Comparison of ENCODE assay signal across 12 mouse cellular contexts in the genomic region with DNA sequence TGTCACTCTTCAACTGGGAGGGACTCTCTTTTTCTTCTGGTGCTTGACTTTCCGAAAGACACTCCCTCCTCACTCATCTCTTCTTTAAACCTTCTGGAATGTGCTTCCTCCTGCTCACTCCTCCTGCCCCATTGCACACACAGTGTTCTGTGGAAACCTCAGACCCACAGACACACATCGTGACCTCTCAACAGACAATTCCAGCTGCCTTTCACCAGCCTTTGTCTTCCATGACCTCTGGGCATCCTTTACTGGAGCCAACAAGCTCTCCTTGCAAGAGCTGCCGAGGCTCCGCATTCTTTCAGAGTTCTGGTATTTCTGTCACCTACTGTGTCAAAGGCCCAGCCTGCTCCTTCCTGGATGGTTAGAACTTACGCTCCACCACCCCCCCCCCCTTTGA.
DNase-seq lines count a peak whose midpoint lies in the region; ATAC-seq and TF ChIP-seq lines count a peak whose summit lies in the region.
"Had no signal": no experiment of that assay in that cellular context is flagged by ENCODE, and none has a peak within 500 bp of the region (broad histone marks: within the 10 kb centered on the region; RNA-seq: fewer than 3 reads in every experiment).

No protein-coding gene starts in this region.

- TF ChIP-seq CTCF in cerebellum, adult 2 months (IDR thresholded peaks at IDR 0.05; ENCODE audit: borderline replicate concordance, insufficient read depth, low read depth, low read length): no peak

- peak; percentile 28 to 50 for DNase-seq in kidney, postnatal 25 days
- no peak for DNase-seq in kidney, adult 18-20 months
- DNase-seq in R1 (ENCODE audit: low read depth, low spot score): peak; percentile 99
- peak; percentile 41 for DNase-seq in embryonic facial prominence, embryonic 14.5 days (ENCODE audit: low spot score)
- DNase-seq in mesoderm, embryonic 11.5 days (ENCODE audit: low read depth, low spot score): peak; percentile 65
- DNase-seq in right cerebral cortex, postnatal 10 days (ENCODE audit: low spot score in 2 of 2): no peak
- DNase-seq in cerebellum, adult 2 months: no peak
- DNase-seq: cerebellum, adult 11 months; thymus, postnatal 4 days had no signal

- peaks cover 31% of the 10 kb centered on the region for H3K4me1 ChIP-seq in embryonic facial prominence, embryonic 14.5 days (ENCODE audit: control insufficient read depth, insufficient read depth, low read length)
- no peaks in the 10 kb centered on the region for H3K4me1 ChIP-seq in cerebellum, adult 2 months (ENCODE audit: control insufficient read depth, insufficient read depth, low read length)
- H3K4me1 ChIP-seq: forebrain, embryonic 12.5 days; midbrain, embryonic 13.5 days had no signal

- no peak for TF ChIP-seq POLR2A in cerebellum, adult 2 months (IDR thresholded peaks at IDR 0.05; ENCODE audit: borderline replicate concordance, insufficient read depth, low read length)

- 0 out of 2 replicates have a peak, but pooled peaks cover 3% of the 10 kb centered on the region for H3K36me3 ChIP-seq in embryonic facial prominence, embryonic 14.5 days (ENCODE audit: control insufficient read depth, insufficient read depth, low read length)
- H3K36me3 ChIP-seq: forebrain, embryonic 12.5 days; midbrain, embryonic 13.5 days had no signal

- no peak overlapping the region for H3K9ac ChIP-seq in embryonic facial prominence, embryonic 14.5 days (ENCODE audit: low read depth, low read length)
- H3K9ac ChIP-seq: forebrain, embryonic 12.5 days; hindbrain, embryonic 14.5 days; midbrain, embryonic 13.5 days had no signal

- H3K27me3 ChIP-seq in embryonic facial prominence, embryonic 14.5 days (replicated peaks; ENCODE audit: control insufficient read depth, insufficient read depth, low read length): no peaks in the 10 kb centered on the region
- H3K27me3 ChIP-seq in cerebellum, adult 2 months (ENCODE audit: control insufficient read depth, insufficient read depth, low read length): no peaks in the 10 kb centered on the region; the same call in 1 of the 2 replicates

- no peaks in the 10 kb centered on the region for H3K9me3 ChIP-seq in embryonic facial prominence, embryonic 14.5 days (ENCODE audit: control insufficient read depth, low read length)
- H3K9me3 ChIP-seq: forebrain, embryonic 12.5 days; midbrain, embryonic 13.5 days had no signal

- H3K27ac ChIP-seq in embryonic facial prominence, embryonic 14.5 days (replicated peaks; ENCODE audit: low read depth, low read length): no peak overlapping the region
- no peak overlapping the region for H3K27ac ChIP-seq in cerebellum, adult 2 months (ENCODE audit: insufficient read depth, low read length)
- H3K27ac ChIP-seq: forebrain, embryonic 12.5 days; hindbrain, embryonic 14.5 days; midbrain, embryonic 13.5 days had no signal

- 31% methylated on average over 5 of the region's 5 CpGs for WGBS in embryonic facial prominence, embryonic 14.5 days
- WGBS in cerebellum, adult 2 months: 72% methylated on average over 5 of the region's 5 CpGs

- 0 out of 2 replicates have a peak, but pooled peaks have one; percentile 34 for ATAC-seq in embryonic facial prominence, embryonic 14.5 days (ENCODE audit: low read depth)
- ATAC-seq: midbrain, embryonic 13.5 days had no signal

- H3K4me2 ChIP-seq in embryonic facial prominence, embryonic 14.5 days (ENCODE audit: low read depth, low read length): no peak overlapping the region
- H3K4me2 ChIP-seq: forebrain, embryonic 12.5 days; hindbrain, embryonic 14.5 days; midbrain, embryonic 13.5 days had no signal

- H3K4me3 ChIP-seq in embryonic facial prominence, embryonic 14.5 days (ENCODE audit: low read depth, low read length): no peak overlapping the region
- no peak overlapping the region for H3K4me3 ChIP-seq in cerebellum, adult 2 months (replicated peaks; ENCODE audit: insufficient read depth, low read depth, low read length)
- H3K4me3 ChIP-seq: forebrain, embryonic 12.5 days; midbrain, embryonic 13.5 days had no signal

Comparison
In these comparisons a context has a peak if more than half of its experiments do, and no peak if none do; other contexts are left out.
1. DNase-seq: peak in kidney, postnatal 25 days (2 of 2), R1 (single experiment), embryonic facial prominence, embryonic 14.5 days (single experiment) and mesoderm, embryonic 11.5 days (single experiment); none in kidney, adult 18-20 months (single experiment), right cerebral cortex, postnatal 10 days (0 of 2) and cerebellum, adult 2 months (0 of 2).